Mouse (Mus musculus) c-Kit-positive CD71-positive TER-119-negative erythroid progenitor cells, embryonic 14.5 days (primary cell): ENCODE results near the gene Mapk7.

Source experiments
- DNase-seq: peaks from one replicate; pipeline ENCODE4 v3.0.0-alpha.2; 2013; ENCODE audit warnings: low read depth

The Mapk7 gene

DNA sequence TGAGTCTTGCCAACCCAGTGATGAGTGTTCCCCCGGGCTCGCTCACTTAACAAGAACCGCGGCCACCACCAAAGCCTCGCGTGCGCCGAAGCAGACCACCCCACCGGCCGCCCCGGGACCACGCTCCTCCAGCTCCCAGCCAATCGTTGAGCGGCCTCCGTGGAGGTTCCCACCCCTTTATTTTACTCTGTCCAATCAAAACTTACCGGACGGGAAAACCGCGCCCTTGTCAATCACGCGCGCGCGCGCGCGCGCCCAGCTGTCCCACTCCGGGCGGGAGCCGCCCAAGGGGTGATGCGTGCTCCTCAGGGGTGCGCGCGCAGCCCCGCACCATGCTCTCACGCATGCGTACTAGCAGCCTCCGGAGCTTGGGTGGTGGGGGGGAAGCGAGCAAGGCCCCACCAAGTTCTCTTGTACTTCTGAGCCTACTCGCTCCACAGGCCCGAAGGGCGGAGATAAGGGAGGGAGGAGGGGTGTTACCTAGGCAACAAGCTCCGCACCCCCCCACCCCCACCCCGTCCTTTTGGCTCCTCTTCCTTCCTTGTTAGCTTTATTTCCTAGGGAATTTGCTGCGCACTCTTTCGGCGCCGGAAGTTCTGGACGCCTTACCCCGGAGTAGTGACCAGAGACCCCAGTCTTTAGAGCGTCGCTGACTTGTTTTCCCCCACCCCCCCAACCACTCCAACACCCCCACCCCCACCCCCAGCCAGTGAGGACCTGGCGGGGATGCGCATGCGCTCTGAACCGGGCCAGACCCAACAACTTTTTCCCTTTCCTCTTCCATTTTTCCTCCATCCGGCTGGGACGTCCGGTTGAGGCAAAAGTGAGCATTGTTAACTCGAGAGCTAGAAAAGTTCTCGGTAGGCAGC lies at the start of gene Mapk7:
Gene Mapk7, minus strand, starts transcription at position 278 of the 869 bp plus-strand sequence.
- peak; percentile 91 for DNase-seq

DNA sequence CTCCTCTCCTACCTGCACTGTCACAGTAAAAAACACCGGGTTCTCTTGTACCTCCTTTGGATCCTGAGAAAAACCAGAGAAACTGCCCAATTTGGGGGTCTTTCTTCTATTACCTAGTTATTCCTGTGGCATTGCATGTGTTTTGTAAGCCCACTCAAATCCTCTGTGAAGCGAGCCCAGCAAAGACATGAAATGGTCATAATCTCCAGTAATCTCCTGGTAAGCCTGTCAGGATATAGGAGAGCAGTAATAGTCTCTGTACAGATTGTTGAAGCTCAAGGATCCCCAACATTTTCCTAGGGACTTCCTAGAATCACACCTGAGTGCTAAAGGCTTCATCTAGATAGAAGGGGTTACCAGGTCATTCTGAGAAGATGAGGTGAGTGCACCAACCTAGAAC lies 46.9 kb upstream of the Mapk7 start:
- DNase-seq, result no peak

DNA sequence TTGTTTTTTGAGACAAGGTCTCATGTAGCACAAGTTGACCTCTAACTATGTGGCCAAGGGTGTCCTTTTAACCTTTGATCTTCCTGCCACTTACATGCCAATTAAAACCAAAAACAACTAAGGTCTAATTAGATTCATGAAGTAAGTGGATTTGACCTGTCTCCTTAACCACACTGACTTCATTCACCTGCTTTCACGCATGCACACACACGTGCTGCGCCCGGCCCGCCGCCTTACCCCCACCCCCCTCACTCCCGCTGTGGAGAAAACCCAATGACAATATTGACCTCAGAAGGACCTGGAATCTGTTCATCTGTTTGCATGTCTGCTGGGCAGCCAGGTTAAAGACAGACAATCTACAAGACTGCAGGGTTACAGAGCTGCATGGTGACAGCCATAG lies 46.4 kb upstream of the Mapk7 start:
- DNase-seq, result no peak

GRCm38 (mm10) chr11:61537362-61537761 lies 43.2 kb upstream of the Mapk7 start:
- DNase-seq, result no peak

DNA sequence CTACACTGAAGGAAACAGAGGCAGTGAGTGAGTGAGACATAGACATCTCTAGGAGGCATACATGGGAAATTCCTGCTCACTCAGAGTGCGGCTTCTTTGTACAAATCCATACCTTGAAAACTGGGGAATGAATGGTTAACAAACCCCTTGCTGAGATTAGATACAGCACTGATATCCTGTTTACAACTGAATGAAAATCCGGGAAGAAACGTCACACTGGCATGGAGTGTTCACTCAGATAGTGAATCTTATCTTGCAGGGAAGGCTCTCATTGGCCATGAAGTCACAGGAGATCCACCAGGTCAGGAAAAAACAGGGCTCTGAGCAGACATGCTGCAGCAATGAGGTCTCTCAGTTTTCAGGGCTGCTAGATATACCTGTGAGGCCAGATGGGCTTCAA lies 42.7 kb upstream of the Mapk7 start:
- no peak for DNase-seq

GRCm38 (mm10) chr11:61535530-61535929 lies 41.3 kb upstream of the Mapk7 start:
- no peak for DNase-seq

DNA sequence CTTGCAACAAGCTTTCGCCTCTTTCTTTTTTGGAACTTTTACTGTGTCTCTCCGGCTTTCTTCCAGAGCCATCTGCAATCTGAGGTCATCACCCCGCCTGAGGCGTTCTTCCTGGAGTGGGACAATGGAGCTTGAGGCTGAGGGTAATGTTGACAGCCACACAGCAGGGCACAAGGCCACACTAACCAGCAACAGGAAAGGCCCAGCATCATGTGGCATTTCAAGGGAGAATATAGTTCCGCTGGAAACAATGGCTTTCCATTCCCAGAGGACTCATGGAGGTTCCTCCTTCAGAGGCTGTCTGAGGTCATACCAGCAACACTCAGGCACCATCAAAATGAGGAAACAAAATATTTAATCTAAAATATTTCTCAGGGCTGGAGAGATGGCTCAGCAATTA lies 39.4 kb upstream of the Mapk7 start:
- DNase-seq, result no peak

DNA sequence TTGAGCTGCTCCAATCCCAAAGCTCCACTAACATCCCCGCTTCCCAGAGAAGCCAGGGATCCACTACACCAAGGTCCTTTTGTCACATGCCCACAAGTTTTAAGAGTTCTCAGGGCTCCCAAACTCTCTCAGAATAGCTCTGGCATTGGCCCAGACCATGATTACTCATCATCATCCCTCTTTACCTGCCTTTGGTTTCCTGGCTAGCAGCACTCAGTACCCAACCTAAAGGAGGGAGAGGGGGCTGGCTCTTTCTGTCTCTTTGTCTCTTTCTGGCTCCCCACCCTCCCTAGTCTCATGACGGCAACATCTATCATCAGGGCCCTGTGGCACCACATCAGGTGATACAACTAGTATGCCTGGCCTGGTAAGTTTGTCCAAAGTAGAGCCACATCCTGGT lies 38.6 kb upstream of the Mapk7 start:
- no peak for DNase-seq

- DNase-seq, result no peak
These were observed 35.1 kb upstream of the Mapk7 start for GRCm38 (mm10) chr11:61529268-61529713.

GRCm38 (mm10) chr11:61526872-61527271 lies 32.7 kb upstream of the Mapk7 start:
- no peak for DNase-seq

GRCm38 (mm10) chr11:61519484-61520107 lies 25.4 kb upstream of the Mapk7 start:
- DNase-seq, result no peak

DNA sequence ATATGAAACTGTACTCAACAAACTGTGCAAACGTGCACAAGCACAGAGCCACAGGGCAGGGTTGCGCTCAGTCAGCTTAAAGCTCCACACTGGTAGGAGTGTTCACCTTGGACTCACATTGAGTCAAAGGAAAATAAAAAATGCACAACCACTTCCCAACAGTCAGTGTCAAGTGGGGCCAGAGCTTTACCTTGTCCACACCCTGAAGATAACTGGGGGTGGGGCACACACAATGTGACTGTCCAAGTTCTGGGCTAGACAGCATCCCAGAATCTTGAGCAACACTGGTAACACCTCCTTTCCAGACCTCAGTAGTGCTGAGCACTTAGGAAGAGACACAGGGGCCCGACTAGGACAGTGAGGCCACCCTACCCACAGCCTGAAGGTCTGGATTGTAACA lies 24.7 kb upstream of the Mapk7 start:
- no peak for DNase-seq

GRCm38 (mm10) chr11:61517971-61518370 lies 23.8 kb upstream of the Mapk7 start:
- no peak for DNase-seq

- DNase-seq, result peak; percentile 23
These were observed 20.7 kb upstream of the Mapk7 start for GRCm38 (mm10) chr11:61514953-61515352.

- DNase-seq, result peak; percentile 96
These were observed 10.6 kb upstream of the Mapk7 start, which contains the start of gene B9d1 for GRCm38 (mm10) chr11:61504713-61505257. TSS of gene B9d1 (plus strand) at chr11:61505144.

GRCm38 (mm10) chr11:61503933-61504332 lies 9.7 kb upstream of the Mapk7 start:
- no peak for DNase-seq

DNA sequence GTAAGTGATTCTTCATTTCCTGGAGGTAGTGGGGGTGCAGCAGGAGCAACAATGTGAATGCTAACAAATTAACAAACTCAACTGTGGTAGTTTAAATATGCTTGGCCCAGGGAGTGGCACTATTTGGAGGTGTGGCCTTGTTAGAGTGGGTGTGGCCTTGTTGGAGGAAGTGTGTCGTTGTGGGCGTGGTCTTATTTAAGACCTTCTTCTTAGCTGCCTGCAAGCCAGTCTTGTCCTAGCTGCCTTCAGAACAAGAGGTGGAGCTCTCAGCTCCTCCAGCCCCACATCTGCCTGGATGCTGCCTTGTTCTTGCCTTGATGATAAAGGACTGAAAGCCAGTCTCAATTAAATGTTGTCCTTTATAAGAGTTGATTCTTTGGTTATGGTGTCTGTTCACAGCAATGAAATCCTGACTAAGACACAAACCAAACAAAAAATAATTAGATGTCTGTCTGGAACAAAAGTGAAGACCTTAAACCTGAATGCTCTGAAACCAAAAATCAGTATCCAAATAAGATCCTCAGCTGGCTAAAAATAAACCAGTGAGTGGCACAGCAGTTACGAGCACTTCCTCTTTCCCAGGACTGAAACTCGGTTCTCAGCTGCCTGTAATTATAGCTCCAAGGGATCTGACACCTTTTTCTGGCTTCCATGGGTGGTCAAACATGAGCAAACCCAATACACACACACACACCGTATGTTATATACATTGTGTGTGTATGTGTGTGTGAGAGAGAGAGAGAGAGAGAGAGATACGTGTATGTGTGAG lies 4.7 kb upstream of the Mapk7 start:
- DNase-seq, result no peak

GRCm38 (mm10) chr11:61497490-61497889 lies 3.3 kb upstream of the Mapk7 start:
- no peak for DNase-seq

DNA sequence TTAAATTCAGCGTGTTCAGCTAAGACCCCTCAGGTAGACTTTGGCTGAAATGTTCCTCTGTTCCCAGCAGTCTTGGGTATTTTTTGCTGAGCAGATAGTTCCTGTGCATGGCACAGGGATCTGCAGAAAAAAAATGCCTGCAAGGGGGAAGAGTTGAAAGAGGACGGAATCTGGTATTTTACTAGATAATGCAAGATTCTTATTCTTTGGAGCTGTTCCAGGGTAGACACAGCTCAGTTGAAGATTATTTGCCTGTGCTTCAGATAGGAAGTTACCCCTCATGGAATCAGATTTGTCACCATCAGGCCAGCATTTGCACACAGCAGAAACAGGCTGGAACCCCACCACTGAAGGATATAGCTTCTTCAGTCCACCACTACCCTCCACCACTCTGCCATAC lies 1.3 kb upstream of the Mapk7 start:
- DNase-seq, result no peak

DNA sequence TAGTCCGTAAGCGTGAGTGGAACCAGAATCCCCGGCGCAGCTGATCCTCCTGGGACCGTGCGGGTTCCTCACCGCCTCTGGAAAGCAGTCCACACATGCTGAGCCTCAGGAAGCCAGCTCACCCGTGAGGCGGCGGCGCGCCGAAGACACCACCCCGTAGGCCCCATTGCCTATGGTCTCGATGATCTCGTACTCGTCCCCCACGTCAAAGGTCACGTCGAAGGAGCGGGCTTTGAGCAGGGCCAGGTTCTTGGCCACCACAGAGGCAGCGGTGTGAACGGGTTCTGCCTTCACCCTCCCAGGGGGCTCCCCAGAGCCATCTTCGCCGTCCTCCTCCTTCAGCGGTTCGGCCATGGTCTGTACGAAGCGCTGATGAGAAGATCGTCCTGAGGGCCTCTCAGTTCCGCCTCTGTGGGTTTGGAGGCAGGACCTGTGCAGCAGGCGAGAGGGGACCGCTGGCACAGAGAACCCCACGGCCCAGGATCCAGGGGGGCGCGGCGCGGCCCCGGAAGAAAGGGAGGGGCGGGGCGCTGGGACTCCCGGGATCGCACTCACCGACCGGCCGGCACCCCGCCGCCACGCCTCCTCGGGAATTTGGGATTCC lies 579 bp downstream of the Mapk7 start:
- DNase-seq, result peak; percentile 21

DNA sequence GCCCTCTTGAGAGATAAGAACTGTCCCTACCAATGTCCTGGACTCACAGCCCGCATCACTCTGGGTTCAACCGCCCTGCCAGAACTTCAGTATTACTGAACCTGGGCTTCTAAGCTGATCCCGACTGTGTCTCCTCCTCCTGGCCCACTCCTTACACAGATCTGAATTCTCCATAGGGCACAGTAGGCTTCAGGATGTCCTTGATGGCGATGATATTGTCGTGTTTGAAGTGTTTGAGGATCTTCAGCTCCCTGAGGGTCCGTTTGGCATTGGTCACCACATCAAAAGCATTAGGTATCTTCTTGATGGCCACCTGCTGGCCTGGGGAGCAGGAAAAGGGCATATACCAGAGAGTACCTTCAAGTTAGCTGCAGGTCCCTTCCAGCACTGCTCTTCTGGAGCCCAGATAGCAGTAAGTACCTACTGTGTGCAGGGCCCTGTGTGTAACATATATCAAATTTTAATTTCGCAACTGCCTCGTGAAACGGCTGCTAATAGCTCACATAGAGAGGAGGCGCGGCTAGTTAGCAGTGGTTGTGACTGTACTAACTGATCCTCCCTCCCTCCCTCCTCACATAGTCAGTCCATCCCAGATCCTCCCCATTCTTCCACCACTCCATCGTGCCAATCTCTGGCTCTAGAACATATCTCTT lies 1.3 kb downstream of the Mapk7 start:
- no peak for DNase-seq
